Mouse (Mus musculus) brain, embryonic 14.5 days (tissue): ENCODE data around the gene Amph.

Experiments
- CTCF ChIP-seq: fragments of 200-500 bp; IDR thresholded peaks from 2 replicates; pipeline ENCODE4 v1.5.1; 2012; ENCODE audit warnings: inconsistent platforms, mild to moderate bottlenecking, moderate library complexity, borderline replicate concordance; ENCODE audit not compliant: insufficient read depth, insufficient read length; ENCODE audit errors: extremely low read depth
- POLR2A ChIP-seq: fragments of 200-500 bp; IDR thresholded peaks from 2 replicates; pipeline ENCODE4 v1.6.1; 2012; ENCODE audit warnings: mild to moderate bottlenecking, inconsistent platforms, borderline replicate concordance; ENCODE audit not compliant: poor library complexity, insufficient read depth, insufficient read length, severe bottlenecking; ENCODE audit errors: extremely low read depth

- TF ChIP-seq POLR2A = no peak
- peak; percentile 74; the same call in 1 of the 2 replicates for TF ChIP-seq CTCF
Observed at GRCm38 (mm10) chr13:19133833-19134232, 185.8 kb downstream of the Amph start.
